Mouse (Mus musculus): ENCODE data around the gene Fbxo47. TPM values are rescaled to one million over a fixed set of nuclear protein-coding genes. Genes with fewer than 3 reads are reported as not detected.

The Fbxo47 gene
- polyA plus RNA-seq, 1 experiment from 2014 or later = 0.39 TPM

DNA sequence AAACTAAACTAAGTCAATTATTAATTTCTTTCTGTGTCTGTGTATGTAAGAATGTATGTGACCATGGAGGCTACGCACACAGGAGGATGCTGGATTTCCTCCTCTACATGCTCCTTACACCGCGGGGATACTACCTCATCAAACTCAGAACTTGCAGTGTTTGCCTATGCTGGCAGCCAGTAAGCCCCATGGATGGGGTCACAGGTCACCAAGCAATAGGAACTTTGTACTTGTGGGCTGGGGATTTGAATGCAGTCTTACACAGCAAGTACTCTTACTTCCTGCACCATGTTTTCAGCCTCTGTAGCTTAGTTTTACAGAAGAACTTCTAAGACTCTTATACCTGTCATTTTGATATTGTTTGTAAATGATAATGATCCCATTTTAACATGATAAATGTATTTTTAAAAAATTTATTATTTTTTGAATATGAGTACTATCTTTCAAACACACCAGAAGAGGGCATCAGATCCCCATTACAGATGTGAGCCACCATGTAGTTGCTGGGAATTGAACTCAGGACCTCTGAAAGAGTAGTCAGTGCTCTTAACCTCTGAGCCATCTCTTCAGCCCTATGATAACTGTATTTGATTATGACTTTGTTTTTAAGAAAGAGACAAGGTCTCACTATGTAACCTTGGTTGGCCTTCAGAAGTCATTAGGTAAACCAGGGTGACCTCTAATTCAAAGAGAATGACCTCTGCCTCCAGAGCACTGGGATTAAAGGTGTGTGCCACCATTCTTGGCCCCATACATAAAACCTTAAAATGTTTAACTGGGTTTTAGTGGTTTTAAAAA lies 17.7 kb downstream of the Fbxo47 start:
- Histone ChIP-seq H3K27ac (ENCODE audit: low read length) (no peak overlapping the region), H3K4me2 (ENCODE audit: low read depth, low read length) (no peak overlapping the region), H3K27me3 (ENCODE audit: control insufficient read depth, insufficient read depth, low read depth, low read length) (no peaks in the 10 kb centered on the region), H3K4me3 (ENCODE audit: low read depth, low read length) (no peak overlapping the region), H3K36me3 (ENCODE audit: control insufficient read depth, insufficient read depth) (no peaks in the 10 kb centered on the region), H3K4me1 (ENCODE audit: control insufficient read depth, low read depth, low read length) (no peaks in the 10 kb centered on the region), H3K9me3 (replicated peaks; ENCODE audit: control insufficient read depth, low read length) (no peaks in the 10 kb centered on the region), H3K9ac (ENCODE audit: low read depth, low read length) (no peak overlapping the region)
- 77% methylated on average over 3 of the region's 3 CpGs for WGBS (ENCODE audit: insufficient replicate concordance)
- peak; percentile 71 for ATAC-seq (ENCODE audit: low read depth)

DNA sequence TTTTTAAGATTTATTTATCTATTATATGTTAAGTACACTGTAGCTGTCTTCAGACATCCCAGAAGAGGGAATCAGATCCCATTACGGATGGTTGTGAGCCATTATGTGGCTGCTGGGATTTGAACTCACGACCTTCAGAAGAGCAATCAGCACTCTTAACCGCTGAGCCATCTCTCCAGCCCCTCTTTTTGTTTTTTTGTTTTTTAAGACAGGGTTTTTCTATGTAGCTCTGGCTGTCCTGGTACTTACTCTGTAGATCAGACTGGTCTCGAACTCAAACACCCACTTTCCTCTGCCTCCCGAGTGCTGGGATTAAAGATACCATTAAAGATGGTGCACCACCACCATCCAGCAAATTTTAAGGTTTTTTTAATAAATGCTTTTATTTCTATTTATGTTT lies 18.5 kb downstream of the Fbxo47 start:
- no peaks in the 10 kb centered on the region for H3K36me3 ChIP-seq (ENCODE audit: control insufficient read depth, insufficient read depth)
- WGBS (ENCODE audit: insufficient replicate concordance) = 65% methylated on average over 5 of the region's 5 CpGs
- no peaks in the 10 kb centered on the region for H3K27me3 ChIP-seq (ENCODE audit: control insufficient read depth, insufficient read depth, low read depth, low read length)
- ATAC-seq (ENCODE audit: low read depth) = no peak
- H3K9ac ChIP-seq (ENCODE audit: low read depth, low read length) = no peak overlapping the region
- H3K4me1 ChIP-seq (ENCODE audit: control insufficient read depth, low read depth, low read length) = no peaks in the 10 kb centered on the region
- no peak overlapping the region for H3K27ac ChIP-seq (ENCODE audit: low read length)
- no peak overlapping the region for H3K4me2 ChIP-seq (ENCODE audit: low read depth, low read length)
- no peak overlapping the region for H3K4me3 ChIP-seq (ENCODE audit: low read depth, low read length)
- no peaks in the 10 kb centered on the region for H3K9me3 ChIP-seq (replicated peaks; ENCODE audit: control insufficient read depth, low read length)

DNA sequence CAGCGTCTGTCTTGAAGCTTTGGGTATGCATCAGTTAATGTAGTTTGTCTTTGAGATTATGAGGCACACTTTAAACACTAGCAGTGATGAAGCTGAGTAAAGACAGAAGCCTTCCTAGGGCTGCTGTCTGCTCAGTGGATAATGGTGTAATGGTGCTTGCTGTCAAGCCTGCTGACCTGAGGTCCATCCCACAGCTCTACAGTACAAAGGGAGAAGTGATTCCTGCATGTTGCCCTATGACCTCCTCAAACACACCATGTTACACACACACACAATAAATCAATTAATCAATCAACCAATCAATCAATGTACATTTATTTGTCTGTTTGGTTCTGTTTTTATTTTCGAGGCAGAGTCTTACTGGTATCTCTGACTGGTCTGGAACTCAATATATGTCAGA lies 21.8 kb downstream of the Fbxo47 start:
- Histone ChIP-seq H3K4me3 (ENCODE audit: low read depth, low read length) (no peak overlapping the region), H3K9ac (ENCODE audit: low read depth, low read length) (no peak overlapping the region), H3K36me3 (ENCODE audit: control insufficient read depth, insufficient read depth) (no peaks in the 10 kb centered on the region), H3K27ac (ENCODE audit: low read length) (no peak overlapping the region), H3K4me2 (ENCODE audit: low read depth, low read length) (no peak overlapping the region), H3K27me3 (ENCODE audit: control insufficient read depth, insufficient read depth, low read depth, low read length) (no peaks in the 10 kb centered on the region), H3K4me1 (ENCODE audit: control insufficient read depth, low read depth, low read length) (no peaks in the 10 kb centered on the region), H3K9me3 (replicated peaks; ENCODE audit: control insufficient read depth, low read length) (no peaks in the 10 kb centered on the region)
- ATAC-seq (ENCODE audit: low read depth) = peak; percentile 56
- 47% methylated on average over 2 of the region's 2 CpGs for WGBS (ENCODE audit: insufficient replicate concordance)

DNA sequence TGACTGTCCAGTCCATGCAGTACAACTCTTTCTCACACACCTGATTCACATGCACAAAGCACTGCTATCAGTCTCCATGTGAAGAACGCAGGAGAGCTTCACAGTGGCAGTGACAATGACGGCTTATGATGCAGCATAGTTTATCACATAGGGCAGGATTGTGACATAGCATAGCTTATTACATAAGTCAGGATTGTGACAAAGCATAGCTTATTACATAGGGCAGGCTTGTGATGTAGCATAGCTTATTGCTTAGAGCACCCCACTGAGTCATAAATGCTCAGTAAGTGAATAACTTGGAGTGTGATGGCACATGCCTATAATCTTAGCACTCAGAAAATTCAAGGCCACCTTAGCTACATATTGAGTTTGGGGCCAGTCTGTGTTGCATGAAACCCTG lies 28.5 kb downstream of the Fbxo47 start:
- no peak for ATAC-seq (ENCODE audit: low read depth)
- Histone ChIP-seq H3K36me3 (ENCODE audit: control insufficient read depth, insufficient read depth) (no peaks in the 10 kb centered on the region), H3K9me3 (replicated peaks; ENCODE audit: control insufficient read depth, low read length) (no peaks in the 10 kb centered on the region), H3K4me2 (ENCODE audit: low read depth, low read length) (no peak overlapping the region), H3K27me3 (ENCODE audit: control insufficient read depth, insufficient read depth, low read depth, low read length) (no peaks in the 10 kb centered on the region), H3K4me3 (ENCODE audit: low read depth, low read length) (no peak overlapping the region), H3K27ac (ENCODE audit: low read length) (no peak overlapping the region), H3K4me1 (ENCODE audit: control insufficient read depth, low read depth, low read length) (no peaks in the 10 kb centered on the region), H3K9ac (ENCODE audit: low read depth, low read length) (no peak overlapping the region)
- WGBS (ENCODE audit: insufficient replicate concordance) = 58% methylated on average over 2 of the region's 2 CpGs

DNA sequence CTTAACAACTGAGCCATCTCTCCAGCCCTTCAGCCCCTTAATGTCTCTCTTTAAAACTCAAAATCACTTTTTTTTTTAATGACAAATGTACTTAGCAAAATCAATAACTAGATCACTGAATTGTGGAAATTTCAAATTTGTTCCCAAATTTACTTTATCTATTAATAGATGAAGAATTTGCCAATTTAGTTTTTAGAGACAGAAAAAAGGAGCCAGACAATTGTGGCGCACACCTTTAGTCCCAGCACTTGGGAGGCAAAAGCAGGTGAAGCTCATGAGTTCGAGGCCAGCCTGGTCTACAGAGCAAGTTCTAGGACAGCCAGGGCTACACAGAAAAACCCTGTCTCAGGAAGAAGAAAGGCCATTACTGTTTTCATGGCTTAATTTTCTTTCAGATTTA lies 32.4 kb downstream of the Fbxo47 start:
- ATAC-seq (ENCODE audit: low read depth) = no peak
- Histone ChIP-seq H3K9me3 (replicated peaks; ENCODE audit: control insufficient read depth, low read length) (no peaks in the 10 kb centered on the region), H3K36me3 (ENCODE audit: control insufficient read depth, insufficient read depth) (no peaks in the 10 kb centered on the region), H3K4me3 (ENCODE audit: low read depth, low read length) (no peak overlapping the region), H3K4me1 (ENCODE audit: control insufficient read depth, low read depth, low read length) (no peaks in the 10 kb centered on the region), H3K27ac (ENCODE audit: low read length) (no peak overlapping the region), H3K4me2 (ENCODE audit: low read depth, low read length) (no peak overlapping the region), H3K9ac (ENCODE audit: low read depth, low read length) (no peak overlapping the region), H3K27me3 (ENCODE audit: control insufficient read depth, insufficient read depth, low read depth, low read length) (no peaks in the 10 kb centered on the region)
- WGBS (ENCODE audit: insufficient replicate concordance) = 63% methylated on average over 2 of the region's 2 CpGs

DNA sequence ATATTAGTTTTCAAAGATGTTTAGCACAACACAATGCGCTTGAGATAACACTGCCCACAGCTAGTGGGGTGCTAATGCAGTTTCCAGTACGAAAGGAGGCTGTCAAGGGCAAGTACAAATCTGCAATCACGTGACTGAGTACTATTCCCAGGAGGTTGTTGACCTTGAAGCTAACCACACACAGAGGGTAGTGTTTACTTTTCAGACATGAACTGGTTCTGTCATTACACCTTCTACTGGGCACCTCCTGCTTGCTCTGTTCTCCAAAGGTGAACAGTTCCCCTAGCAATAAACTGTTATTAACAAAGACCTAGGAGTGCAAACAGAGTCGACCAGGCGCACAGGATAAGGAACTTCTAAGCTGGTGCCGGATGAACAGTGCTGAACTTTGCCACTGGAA lies 33.6 kb downstream of the Fbxo47 start:
- peak; percentile 35; the same call in 1 of the 2 replicates for ATAC-seq (ENCODE audit: low read depth)
- H3K36me3 ChIP-seq (ENCODE audit: control insufficient read depth, insufficient read depth) = no peaks in the 10 kb centered on the region

DNA sequence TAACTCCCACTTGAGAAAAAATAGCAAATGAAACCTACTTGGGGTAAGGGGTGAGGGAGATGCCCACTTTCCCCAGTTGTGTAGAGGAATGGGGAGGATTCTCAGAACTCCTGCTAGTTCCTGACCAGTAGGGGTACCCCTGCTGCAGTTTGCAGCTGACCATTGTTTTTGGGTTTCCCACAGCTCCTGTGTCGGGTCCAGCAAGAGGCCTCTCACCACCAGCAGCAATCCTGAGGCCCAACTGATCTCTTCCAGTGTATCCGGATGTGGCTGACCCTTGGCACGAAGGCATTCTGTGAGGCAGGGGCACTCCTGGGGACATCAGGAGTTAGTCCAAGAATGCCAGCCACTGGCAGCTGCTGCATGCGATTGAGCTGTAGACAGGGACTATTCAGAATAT lies 42.0 kb downstream of the Fbxo47 start:
- no peak overlapping the region for H3K9ac ChIP-seq (ENCODE audit: low read depth, low read length)
- WGBS (ENCODE audit: insufficient replicate concordance) = 52% methylated on average over 4 of the region's 4 CpGs
- peaks cover 18% of the 10 kb centered on the region for H3K4me1 ChIP-seq (ENCODE audit: control insufficient read depth, low read depth, low read length)
- H3K27me3 ChIP-seq (ENCODE audit: control insufficient read depth, insufficient read depth, low read depth, low read length) = no peaks in the 10 kb centered on the region
- no peak overlapping the region for H3K27ac ChIP-seq (ENCODE audit: low read length)
- ATAC-seq (ENCODE audit: low read depth) = no peak
- no peaks in the 10 kb centered on the region for H3K9me3 ChIP-seq (replicated peaks; ENCODE audit: control insufficient read depth, low read length)
- H3K4me2 ChIP-seq (ENCODE audit: low read depth, low read length) = no peak overlapping the region
- no peaks in the 10 kb centered on the region for H3K36me3 ChIP-seq (ENCODE audit: control insufficient read depth, insufficient read depth)
- no peak overlapping the region for H3K4me3 ChIP-seq (ENCODE audit: low read depth, low read length)

More for the DNA sequence above, 33.6 kb downstream of the Fbxo47 start:
- Histone ChIP-seq H3K4me2 (ENCODE audit: low read depth, low read length) (no peak overlapping the region), H3K9me3 (replicated peaks; ENCODE audit: control insufficient read depth, low read length) (no peaks in the 10 kb centered on the region), H3K27ac (ENCODE audit: low read length) (no peak overlapping the region), H3K4me3 (ENCODE audit: low read depth, low read length) (no peak overlapping the region), H3K27me3 (ENCODE audit: control insufficient read depth, insufficient read depth, low read depth, low read length) (no peaks in the 10 kb centered on the region), H3K9ac (ENCODE audit: low read depth, low read length) (no peak overlapping the region), H3K4me1 (ENCODE audit: control insufficient read depth, low read depth, low read length) (no peaks in the 10 kb centered on the region)
- 48% methylated on average over 6 of the region's 6 CpGs for WGBS (ENCODE audit: insufficient replicate concordance)

DNA sequence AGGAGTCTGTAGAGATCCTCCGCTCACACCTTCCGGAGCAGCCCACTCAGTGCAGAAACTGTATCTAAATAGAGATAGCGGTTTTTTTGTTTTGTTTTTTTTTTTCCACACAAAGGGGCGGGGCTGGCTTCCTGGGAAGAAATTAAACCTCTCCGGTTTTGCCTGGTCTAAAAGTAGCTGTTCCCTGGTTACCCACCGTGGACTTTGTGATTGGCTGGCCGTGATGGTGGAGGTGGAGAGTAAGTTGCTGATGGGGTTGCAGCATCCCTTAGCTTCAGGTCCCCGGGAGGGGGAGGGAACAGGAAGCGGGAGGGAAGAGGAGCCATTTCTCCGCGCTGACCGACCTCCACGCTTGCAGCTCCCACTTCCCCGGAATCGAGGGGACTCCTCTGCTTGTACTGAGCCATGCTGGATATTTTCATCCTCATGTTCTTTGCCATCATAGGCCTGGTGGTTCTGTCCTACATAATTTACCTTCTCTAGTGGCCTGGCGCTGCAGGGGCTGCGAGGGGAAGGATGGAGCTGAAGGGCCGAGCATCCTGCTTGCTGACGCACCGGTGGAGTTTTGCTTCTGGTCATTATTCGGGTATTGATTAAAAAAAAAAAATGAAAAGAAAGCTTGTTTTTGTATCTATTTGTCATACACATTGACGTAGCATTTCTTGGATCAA lies 42.8 kb downstream of the Fbxo47 start:
- peak; percentile 72 for ATAC-seq (ENCODE audit: low read depth)
- peak overlapping the region; percentile 49 for H3K4me3 ChIP-seq (ENCODE audit: low read depth, low read length)
- H3K9ac ChIP-seq (ENCODE audit: low read depth, low read length) = peak overlapping the region; percentile 50
- peak overlapping the region; percentile 59 for H3K4me2 ChIP-seq (ENCODE audit: low read depth, low read length)
- H3K4me1 ChIP-seq (ENCODE audit: control insufficient read depth, low read depth, low read length) = peaks cover 18% of the 10 kb centered on the region
- H3K27me3 ChIP-seq (ENCODE audit: control insufficient read depth, insufficient read depth, low read depth, low read length) = no peaks in the 10 kb centered on the region
- no peaks in the 10 kb centered on the region for H3K9me3 ChIP-seq (replicated peaks; ENCODE audit: control insufficient read depth, low read length)
- WGBS (ENCODE audit: insufficient replicate concordance) = 7% methylated on average over 22 of the region's 22 CpGs
- H3K36me3 ChIP-seq (ENCODE audit: control insufficient read depth, insufficient read depth) = no peaks in the 10 kb centered on the region
- no peak overlapping the region; the same call in 1 of the 2 replicates for H3K27ac ChIP-seq (ENCODE audit: low read length)

DNA sequence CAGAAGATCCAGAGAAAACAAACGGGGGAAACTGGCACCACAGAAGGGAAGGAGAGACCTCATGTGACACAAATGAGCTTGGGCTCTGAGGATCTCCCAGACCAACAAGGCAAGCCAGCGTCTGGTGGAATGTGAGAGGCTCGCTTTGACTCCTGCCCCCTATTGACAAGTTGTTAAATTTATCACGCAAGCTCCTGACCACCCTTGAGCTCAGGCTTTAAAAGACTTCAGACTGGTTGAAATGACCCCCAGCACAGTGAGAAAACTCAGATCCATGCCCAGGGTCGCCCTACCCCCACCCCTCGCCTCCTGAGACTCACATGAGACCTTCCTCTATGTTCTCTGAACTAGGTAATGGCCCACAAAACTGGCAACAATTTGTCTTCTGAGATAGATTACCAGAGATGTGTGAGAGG lies 43.4 kb downstream of the Fbxo47 start, which contains the start of gene B230217C12Rik:
B230217C12Rik (plus strand) TSS at position 242 of the 416 bp plus-strand sequence.
- 5% methylated on average over 6 of the region's 6 CpGs for WGBS (ENCODE audit: insufficient replicate concordance)
- H3K4me3 ChIP-seq (ENCODE audit: low read depth, low read length) = peak within 1 kb of the TSS; percentile 49
- peaks cover 18% of the 10 kb centered on the region for H3K4me1 ChIP-seq (ENCODE audit: control insufficient read depth, low read depth, low read length)
- H3K4me2 ChIP-seq (ENCODE audit: low read depth, low read length) = peak within 1 kb of the TSS; percentile 59
- no peaks in the 10 kb centered on the region for H3K9me3 ChIP-seq (replicated peaks; ENCODE audit: control insufficient read depth, low read length)
- no peaks in the 10 kb centered on the region for H3K27me3 ChIP-seq (ENCODE audit: control insufficient read depth, insufficient read depth, low read depth, low read length)
- peak within 1 kb of the TSS; percentile 41 for H3K27ac ChIP-seq (ENCODE audit: low read length)
- peak within 1 kb of the TSS; percentile 50 for H3K9ac ChIP-seq (ENCODE audit: low read depth, low read length)
- no peaks in the 10 kb centered on the region for H3K36me3 ChIP-seq (ENCODE audit: control insufficient read depth, insufficient read depth)
- ATAC-seq (ENCODE audit: low read depth) = no peak

Data from liver, embryonic 16.5 days (tissue).